Mouse (Mus musculus) G1E (cell line): ENCODE measurements around the gene Pheta1. TPM values are rescaled to one million over a fixed set of nuclear protein-coding genes. Genes with fewer than 3 reads are reported as not detected.
"Not testable (repeated sequence)": the region's sequence is repeated elsewhere in the genome, so short reads cannot be mapped to it uniquely, and the experiment has no call there.

Source experiments
- ATAC-seq: 2 replicates; pipeline ENCODE4 v1.8.0; 2016; ENCODE audit warnings: mild to moderate bottlenecking; ENCODE audit not compliant: insufficient number of reproducible peaks, poor library complexity, low FRiP score, severe bottlenecking; ENCODE audit errors: extremely low read depth
- DNase-seq: peaks from one replicate; pipeline ENCODE4 v3.0.0; 2012; ENCODE audit warnings: low spot score
- H3K27me3 ChIP-seq: 2 replicates; pipeline ENCODE4 v1.6.1; 2012; ENCODE audit warnings: mild to moderate bottlenecking, low read length, inconsistent platforms; ENCODE audit not compliant: insufficient read depth
- H3K36me3 ChIP-seq: replicated peaks from 2 replicates; pipeline ENCODE3; 2012; ENCODE audit warnings: mild to moderate bottlenecking, inconsistent platforms
- H3K4me1 ChIP-seq: 2 replicates; pipeline ENCODE4 v1.6.1; 2012; ENCODE audit warnings: low read depth, low read length, inconsistent platforms, mixed read lengths; ENCODE audit not compliant: insufficient read depth
- H3K4me3 ChIP-seq: 2 replicates; pipeline ENCODE4 v1.5.1; 2012; ENCODE audit warnings: low read depth, mild to moderate bottlenecking, inconsistent platforms, low read length, moderate library complexity, mixed read lengths
- H3K9me3 ChIP-seq: replicated peaks from 2 replicates; pipeline ENCODE4 v1.6.1; 2012; ENCODE audit warnings: inconsistent platforms
- CTCF ChIP-seq: IDR thresholded peaks from 2 replicates; pipeline ENCODE4 v1.5.1; 2012; ENCODE audit warnings: low read depth, low read length, inconsistent platforms, mixed read lengths
- GATA1 ChIP-seq: IDR thresholded peaks from 2 replicates; pipeline ENCODE4 v1.6.1; 2012; ENCODE audit warnings: borderline replicate concordance, low read length, inconsistent platforms, mixed read lengths
- GATA2 ChIP-seq: IDR thresholded peaks from 2 replicates; pipeline ENCODE4 v1.6.1; 2012; ENCODE audit warnings: low read depth, low read length, inconsistent platforms, borderline replicate concordance
- POLR2AphosphoS5 ChIP-seq: IDR thresholded peaks from 2 replicates; pipeline ENCODE4 v1.6.1; 2012; ENCODE audit warnings: low read depth, low read length, inconsistent platforms; ENCODE audit not compliant: insufficient replicate concordance
- TAL1 ChIP-seq: conservative IDR thresholded peaks from 2 replicates; pipeline ENCODE4 v1.6.1; 2012; ENCODE audit warnings: low read depth, low read length, inconsistent platforms, mixed read lengths
- polyA plus RNA-seq: library from polyadenylated mRNA; stranded (reverse); fragments of >175 nt; gene quantifications from 2 replicates; pipeline ENCODE4 v1.2.3, GENCODE M21; 2012
- total RNA-seq, 2 experiments: library from RNA; stranded (forward) in 1 of 2; stranded (reverse) in 1 of 2; fragments of 200-1000 nt in 1 of 2; fragments of >200 nt in 1 of 2; fragmentation: Nextera tagmentation in 1 of 2; gene quantifications; 2 replicates each; pipeline ENCODE4 v1.2.3; 2014 to 2017

Pheta1 gene
- total and polyA plus RNA-seq, 3 experiments, result 2.6 to 13.3 (median 2.6) TPM

DNA sequence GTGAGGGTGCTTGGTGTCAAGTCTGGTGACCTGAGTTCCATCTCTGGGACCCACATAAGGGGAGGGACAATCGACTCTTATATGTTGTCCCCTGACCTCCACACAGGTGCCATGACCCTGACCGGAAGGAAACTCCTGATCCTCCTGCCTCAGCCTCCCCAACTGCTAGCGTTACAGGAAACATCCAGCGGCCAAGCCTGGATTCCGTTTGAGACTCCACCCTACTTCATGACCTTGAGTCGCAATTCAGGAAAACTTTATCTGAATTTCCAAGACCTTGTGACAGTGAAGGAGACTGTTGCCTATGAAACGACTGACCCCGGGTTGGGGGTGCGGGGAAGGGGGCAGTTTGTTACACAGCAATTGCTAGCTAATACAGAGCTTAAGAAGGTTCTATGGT is 7.3 kb upstream of the Pheta1 start:
- TF ChIP-seq CTCF, result no peak
- no peak for TF ChIP-seq TAL1
- TF ChIP-seq POLR2AphosphoS5, result no peak
- no peak for TF ChIP-seq GATA2
- TF ChIP-seq GATA1, result no peak
- DNase-seq (no peak), ATAC-seq (no peak)
- Histone ChIP-seq H3K4me1 (peaks cover 59% of the 10 kb centered on the region), H3K9me3 (no peaks in the 10 kb centered on the region), H3K4me3 (no peak overlapping the region), H3K27me3 (peaks cover 14% of the 10 kb centered on the region; the same call in 1 of the 2 replicates), H3K36me3 (no peaks in the 10 kb centered on the region)

DNA sequence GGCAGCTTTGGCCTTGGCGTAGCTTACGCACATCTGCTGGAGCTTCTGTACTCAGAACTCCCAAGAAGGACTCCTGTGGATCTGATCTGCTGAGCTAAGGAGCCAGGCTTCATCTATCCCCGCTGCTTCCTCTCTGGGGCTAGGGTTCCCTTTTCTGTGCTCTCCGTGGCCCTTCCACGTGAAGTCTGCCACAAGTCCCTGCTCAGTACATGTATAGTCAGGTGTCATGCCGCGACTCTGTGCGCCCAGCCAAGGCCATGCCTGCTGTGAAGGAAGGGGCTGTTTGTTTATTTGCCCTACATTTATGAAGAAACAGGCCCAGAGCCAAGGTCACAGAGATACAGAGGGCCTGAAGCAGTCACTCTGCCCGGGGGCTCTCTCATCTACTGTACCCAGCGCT is 6.8 kb upstream of the Pheta1 start:
- Histone ChIP-seq H3K9me3 (no peaks in the 10 kb centered on the region), H3K4me1 (peaks cover 61% of the 10 kb centered on the region), H3K4me3 (no peak overlapping the region), H3K36me3 (no peaks in the 10 kb centered on the region), H3K27me3 (peaks cover 14% of the 10 kb centered on the region; the same call in 1 of the 2 replicates)
- TF ChIP-seq TAL1 (no peak), CTCF (no peak), GATA2 (no peak), POLR2AphosphoS5 (no peak), GATA1 (no peak)
- ATAC-seq, result no peak
- DNase-seq, result no peak

DNA sequence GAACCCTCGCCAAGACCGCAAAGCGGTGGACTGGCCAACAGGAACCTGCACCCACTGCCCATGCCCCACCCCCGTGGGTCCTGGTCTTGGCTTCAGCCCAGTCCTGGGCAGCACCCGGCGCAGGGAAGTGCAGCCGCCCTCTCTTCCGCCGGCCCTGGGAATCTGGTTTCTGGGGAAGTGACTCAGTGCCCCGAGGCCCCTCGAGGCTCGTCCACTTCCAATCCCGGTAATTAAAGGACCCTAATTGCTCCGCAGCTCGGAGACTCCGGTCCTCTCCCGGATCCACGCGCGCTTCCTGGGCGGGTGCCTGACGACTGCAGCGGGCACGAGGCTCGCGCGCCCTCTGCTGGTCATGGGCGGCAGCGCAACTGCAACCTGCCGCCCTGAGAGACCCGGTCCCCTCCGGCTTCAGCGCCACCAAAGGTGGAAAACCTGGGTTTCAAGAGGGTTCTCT is 6.1 kb upstream of the Pheta1 start:
- peak; percentile 79 for DNase-seq
- H3K27me3 ChIP-seq, result peaks cover 14% of the 10 kb centered on the region; the same call in 1 of the 2 replicates

DNA sequence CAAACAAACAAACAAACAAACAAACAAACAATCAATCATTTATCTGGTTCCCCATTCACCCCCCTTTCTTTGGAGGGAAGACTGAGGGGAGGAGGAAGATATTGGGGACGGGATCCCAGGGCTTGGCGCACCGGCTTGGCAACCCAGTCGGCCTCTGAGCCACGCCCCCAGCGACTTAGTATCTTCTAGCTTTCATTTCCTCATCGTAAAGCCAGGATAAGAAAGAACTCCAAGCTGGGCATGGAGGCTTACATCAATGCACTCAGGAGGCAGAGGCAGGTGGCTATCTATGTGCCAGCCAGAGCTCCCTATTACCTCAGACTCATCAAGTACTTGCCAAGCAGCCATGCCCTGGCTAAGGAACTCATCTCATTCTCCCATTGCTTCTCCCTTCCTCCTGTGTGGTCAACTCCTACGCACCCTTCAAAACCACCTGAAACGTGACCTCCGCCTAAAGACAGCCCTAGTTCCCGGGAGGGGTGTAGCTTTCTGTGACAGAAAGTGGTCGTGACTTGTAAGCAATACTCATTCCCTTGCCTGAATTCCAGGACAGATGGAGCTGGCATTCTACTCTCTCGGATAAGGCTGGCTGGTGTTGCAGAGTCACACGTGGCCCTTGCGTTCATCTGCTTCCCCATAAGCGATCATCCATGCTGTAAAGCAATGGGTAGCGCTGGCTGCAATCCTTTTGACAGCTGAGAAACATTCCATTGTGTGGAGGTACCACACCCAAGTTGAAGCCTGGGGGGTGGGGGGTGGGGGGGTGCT is 5.5 kb upstream of the Pheta1 start:
- no peaks in the 10 kb centered on the region for H3K9me3 ChIP-seq
- DNase-seq, result no peak
- TF ChIP-seq GATA2 (no peak), POLR2AphosphoS5 (no peak), GATA1 (no peak), CTCF (no peak), TAL1 (no peak)
- H3K36me3 ChIP-seq, result no peaks in the 10 kb centered on the region
- H3K4me1 ChIP-seq, result peaks cover 58% of the 10 kb centered on the region
- peak overlapping the region; percentile 72; the same call in 1 of the 2 replicates for H3K4me3 ChIP-seq
- no peak for ATAC-seq
- H3K27me3 ChIP-seq, result peaks cover 14% of the 10 kb centered on the region; the same call in 1 of the 2 replicates

More for the DNA sequence above, 6.1 kb upstream of the Pheta1 start:
- Histone ChIP-seq H3K36me3 (no peaks in the 10 kb centered on the region), H3K4me1 (peaks cover 58% of the 10 kb centered on the region), H3K9me3 (no peaks in the 10 kb centered on the region), H3K4me3 (peak overlapping the region; percentile 72)
- ATAC-seq, result no peak
- TF ChIP-seq TAL1 (no peak), GATA2 (no peak), GATA1 (no peak), CTCF (peak; percentile 93), POLR2AphosphoS5 (no peak)

DNA sequence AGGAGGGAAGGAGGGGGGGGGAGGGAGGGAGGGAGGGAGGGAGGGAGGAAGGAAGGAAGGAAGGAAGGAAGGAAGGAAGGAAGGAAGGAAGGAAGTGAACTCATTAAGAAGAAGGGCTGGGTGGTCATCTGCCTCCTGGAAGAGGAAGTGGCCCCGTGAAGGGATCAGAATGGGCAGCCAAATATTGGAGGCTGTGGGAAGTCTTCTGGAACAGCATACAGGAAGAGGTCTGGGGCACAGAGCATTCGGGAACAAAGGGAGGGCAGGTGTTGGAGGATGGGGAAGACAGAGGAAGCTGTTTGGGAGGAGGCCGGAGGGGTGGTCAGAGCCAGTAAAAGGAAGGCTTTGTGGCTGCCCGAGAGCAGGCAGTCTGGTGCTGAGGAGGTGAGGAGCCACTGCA is 3.4 kb upstream of the Pheta1 start:
- Histone ChIP-seq H3K4me1 (peaks cover 57% of the 10 kb centered on the region), H3K27me3 (peaks cover 14% of the 10 kb centered on the region; the same call in 1 of the 2 replicates), H3K36me3 (peaks cover 1% of the 10 kb centered on the region), H3K9me3 (no peaks in the 10 kb centered on the region), H3K4me3 (no peak overlapping the region)
- TF ChIP-seq GATA1 (no peak), TAL1 (no peak)
- DNase-seq (no peak), ATAC-seq (no peak)

DNA sequence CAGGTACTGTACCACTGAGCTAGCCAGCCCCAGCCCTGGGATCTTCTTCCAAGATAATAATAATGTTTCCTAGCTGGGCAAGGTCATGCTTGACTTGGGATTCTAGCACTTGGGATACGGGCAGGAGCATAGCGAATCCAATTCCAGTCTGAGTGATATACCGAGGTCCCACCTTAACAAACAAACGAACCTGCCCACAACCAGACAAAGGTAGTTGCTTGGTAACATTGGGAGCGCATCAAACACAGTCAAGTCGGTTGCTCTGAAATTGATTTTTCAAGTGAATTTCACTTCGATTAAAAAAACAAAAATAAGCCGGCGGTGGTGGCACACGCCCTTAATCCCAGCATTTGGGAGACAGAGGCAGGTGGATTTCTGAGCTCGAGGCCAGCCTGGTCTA is 2.5 kb upstream of the Pheta1 start:
- ATAC-seq, result no peak
- Histone ChIP-seq H3K4me1 (peaks cover 65% of the 10 kb centered on the region), H3K36me3 (peaks cover 11% of the 10 kb centered on the region), H3K27me3 (peaks cover 14% of the 10 kb centered on the region; the same call in 1 of the 2 replicates), H3K4me3 (no peak overlapping the region), H3K9me3 (no peaks in the 10 kb centered on the region)
- TF ChIP-seq GATA2 (no peak), CTCF (no peak), TAL1 (no peak), POLR2AphosphoS5 (no peak), GATA1 (no peak)
- no peak for DNase-seq

DNA sequence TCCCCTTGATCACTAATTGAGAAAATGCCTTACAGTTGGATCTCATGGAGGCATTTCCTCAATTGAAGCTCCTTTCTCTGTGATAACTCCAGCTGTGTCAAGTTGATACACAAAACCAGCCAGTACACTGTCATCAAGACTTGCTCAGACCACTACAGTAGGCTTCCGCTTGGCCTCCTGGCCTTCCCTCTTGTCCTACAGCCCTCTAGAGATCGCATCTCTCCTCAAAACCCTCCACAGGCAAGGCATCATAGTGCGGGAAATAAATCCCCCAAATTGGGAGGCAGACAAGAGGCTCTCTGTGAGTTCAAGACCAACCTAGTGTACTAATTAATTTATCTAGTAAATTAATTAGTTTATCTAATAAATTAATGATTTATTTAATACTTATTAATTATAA is 1.5 kb upstream of the Pheta1 start:
- Histone ChIP-seq H3K36me3 (peaks cover 20% of the 10 kb centered on the region), H3K4me1 (peaks cover 61% of the 10 kb centered on the region), H3K27me3 (peaks cover 14% of the 10 kb centered on the region; the same call in 1 of the 2 replicates)

More for the DNA sequence above, 1.5 kb upstream of the Pheta1 start:
- H3K9me3 ChIP-seq, ATAC-seq, DNase-seq, H3K4me3 ChIP-seq: not testable (repeated sequence)
